Mouse (Mus musculus) liver, adult 2 months (tissue): Measurements from ENCODE around the gene Rab19. TPM values are rescaled to one million over a fixed set of nuclear protein-coding genes. Genes with fewer than 3 reads are reported as not detected.
"Not testable (repeated sequence)": the region's sequence is repeated elsewhere in the genome, so short reads cannot be mapped to it uniquely, and the experiment has no call there.

Experiments
- DNase-seq: peaks from one replicate; pipeline ENCODE4 v3.0.0-alpha.2; 2011; ENCODE audit warnings: low read depth, low spot score; ENCODE audit errors: extremely low read depth
- H3K27ac ChIP-seq: fragments of 200-500 bp; replicated peaks from 2 replicates; pipeline ENCODE4 v1.5.1; 2012; ENCODE audit warnings: low read depth, mild to moderate bottlenecking, control low read depth, inconsistent platforms, low read length; ENCODE audit not compliant: insufficient read depth
- H3K27me3 ChIP-seq: fragments of 200-500 bp; 2 replicates; pipeline ENCODE4 v1.6.1; 2012; ENCODE audit warnings: mild to moderate bottlenecking, moderate library complexity, low read length, inconsistent platforms; ENCODE audit not compliant: control insufficient read depth, insufficient read depth
- H3K36me3 ChIP-seq: fragments of 200-500 bp; 2 replicates; pipeline ENCODE4 v1.6.1; 2012; ENCODE audit warnings: low read length, inconsistent platforms; ENCODE audit not compliant: control insufficient read depth, insufficient read depth
- H3K4me1 ChIP-seq: fragments of 200-500 bp; 2 replicates; pipeline ENCODE4 v1.6.1; 2011; ENCODE audit warnings: low read length; ENCODE audit not compliant: control insufficient read depth, insufficient read depth
- H3K4me3 ChIP-seq: fragments of 200-500 bp; 2 replicates; pipeline ENCODE4 v1.5.1; 2011; ENCODE audit warnings: low read depth, mild to moderate bottlenecking, control low read depth, low read length, moderate library complexity; ENCODE audit not compliant: insufficient read depth
- H3K79me2 ChIP-seq: fragments of 200-500 bp; 2 replicates; pipeline ENCODE4 v1.6.1; 2012; ENCODE audit warnings: inconsistent platforms, mild to moderate bottlenecking, low read length, moderate library complexity; ENCODE audit not compliant: control insufficient read depth, insufficient read depth
- H3K9ac ChIP-seq: fragments of 200-500 bp; 2 replicates; pipeline ENCODE4 v1.6.1; 2012; ENCODE audit warnings: low read depth, mild to moderate bottlenecking, control low read depth, inconsistent platforms, low read length
- CTCF ChIP-seq: fragments of 200-500 bp; IDR thresholded peaks from 2 replicates; pipeline ENCODE4 v1.5.1; 2011; ENCODE audit warnings: low read depth, low read length, control low read depth
- POLR2A ChIP-seq: fragments of 200-500 bp; IDR thresholded peaks from 2 replicates; pipeline ENCODE4 v1.6.1; 2011; ENCODE audit warnings: low read length, control low read depth; ENCODE audit not compliant: insufficient read depth; ENCODE audit errors: extremely low read depth
- WGBS: fragments of 180-500 bp; shearing (Covaris S2); methylation state at CpG from one replicate; pipeline ENCODE4 v1.1.7; 2018; 5-methylcytosine and 5-hydroxymethylcytosine counted together
- polyA plus RNA-seq: library from polyadenylated mRNA; depleted of rRNA; stranded (reverse); fragments of >200 nt; gene quantifications from 2 replicates; pipeline ENCODE4 v1.2.3, GENCODE M21; 2012; rRNA removed
- total RNA-seq: library from RNA; depleted of rRNA; stranded (reverse); fragments of >200 nt; gene quantifications from 2 replicates; pipeline ENCODE4 v1.2.3, GENCODE M21; 2014; rRNA removed

Rab19 gene
- total and polyA plus RNA-seq, 2 experiments: 0.31 to 0.46 TPM

DNA sequence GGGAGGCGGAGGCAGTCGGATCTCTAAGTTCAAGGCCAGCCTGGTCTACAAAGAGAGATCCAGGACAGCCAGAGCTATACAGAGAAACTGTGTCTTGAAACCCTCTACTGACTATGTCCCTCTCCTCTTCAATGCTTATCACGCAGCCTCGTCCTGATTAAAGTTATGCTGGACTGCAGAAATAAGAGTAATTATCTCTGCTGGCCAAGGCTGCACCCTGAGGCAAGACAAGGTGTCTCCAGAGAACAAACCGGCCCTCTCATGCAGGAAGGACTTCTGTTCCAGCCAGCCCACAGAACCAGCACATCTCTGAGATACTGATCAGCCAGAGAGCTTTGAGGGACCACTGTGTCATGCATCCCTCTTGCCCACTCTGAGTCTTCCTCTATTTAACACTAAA, 54.9 kb downstream of the Rab19 start:
- WGBS: 87% methylated on average over 5 of the region's 5 CpGs
- H3K4me1 ChIP-seq: no peaks in the 10 kb centered on the region
- no peaks in the 10 kb centered on the region for H3K27me3 ChIP-seq
- H3K27ac ChIP-seq: no peak overlapping the region
- no peak overlapping the region for H3K9ac ChIP-seq
- no peak for DNase-seq
- H3K36me3 ChIP-seq: no peaks in the 10 kb centered on the region
- no peak for TF ChIP-seq POLR2A
- no peak for TF ChIP-seq CTCF
- no peaks in the 10 kb centered on the region for H3K79me2 ChIP-seq
- H3K4me3 ChIP-seq: no peak overlapping the region

DNA sequence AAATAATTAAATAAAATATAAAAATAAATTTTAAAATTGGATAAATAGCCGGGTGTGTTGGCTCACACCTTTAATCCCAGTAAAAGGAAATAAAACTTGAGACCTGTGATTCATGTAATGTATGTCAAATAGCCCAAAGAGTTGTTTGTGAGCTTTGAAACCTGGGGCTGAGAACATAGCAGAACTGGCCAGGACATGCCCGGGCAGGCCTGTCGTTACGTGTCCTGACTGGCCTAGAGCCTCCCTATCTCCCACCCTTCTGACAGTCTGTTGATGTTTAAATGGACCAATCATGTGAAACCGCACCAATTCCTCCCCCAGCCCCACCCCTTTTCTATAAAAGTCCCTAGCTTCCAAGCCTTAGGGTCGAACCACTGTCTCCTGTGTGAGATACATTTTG, 56.5 kb downstream of the Rab19 start:
- 96% methylated on average over 6 of the region's 6 CpGs for WGBS
- H3K79me2 ChIP-seq, H3K4me1 ChIP-seq, H3K27me3 ChIP-seq, H3K27ac ChIP-seq, H3K9ac ChIP-seq, H3K4me3 ChIP-seq, DNase-seq, H3K36me3 ChIP-seq: not testable (repeated sequence)

Other genes starting within 250 kb of the Rab19 start
- 9.1 and 9.5 TPM in 2 replicates for gene Kdm7a, start 174.4 kb upstream of the Rab19 start, total RNA-seq
- 1.1 and 1.4 TPM in 2 replicates for gene Kdm7a, start 174.4 kb upstream of the Rab19 start, polyA plus RNA-seq
- gene Slc37a3, start 3.5 kb upstream of the Rab19 start, total RNA-seq: 13.7 and 14.6 TPM in 2 replicates
- 11.5 and 13.6 TPM in 2 replicates for gene Slc37a3, start 3.5 kb upstream of the Rab19 start, polyA plus RNA-seq
- gene Mkrn1, start 39.3 kb downstream of the Rab19 start, total RNA-seq: 23.1 and 24.2 TPM in 2 replicates
- 12.8 and 14.0 TPM in 2 replicates for gene Mkrn1, start 39.3 kb downstream of the Rab19 start, polyA plus RNA-seq
- 1.3 and 1.6 TPM in 2 replicates for gene Dennd2a, start 176.7 kb downstream of the Rab19 start, total RNA-seq
- 2.0 TPM in 2 replicates for gene Dennd2a, start 176.7 kb downstream of the Rab19 start, polyA plus RNA-seq
- 4.4 and 4.5 TPM in 2 replicates for gene Adck2, start 192.7 kb downstream of the Rab19 start, total RNA-seq
- gene Adck2, start 192.7 kb downstream of the Rab19 start, polyA plus RNA-seq: 4.2 and 5.1 TPM in 2 replicates
- 0.65 and 1.2 TPM in 2 replicates for gene Gm42420, start 204.6 kb downstream of the Rab19 start, total RNA-seq
- 0.27 TPM in 1 of 2 replicates, not detected in the other for gene Gm42420, start 204.6 kb downstream of the Rab19 start, polyA plus RNA-seq
- 224 and 235 TPM in 2 replicates for gene Ndufb2, start 211.4 kb downstream of the Rab19 start, total RNA-seq
- 352 and 465 TPM in 2 replicates for gene Ndufb2, start 211.4 kb downstream of the Rab19 start, polyA plus RNA-seq